Mouse (Mus musculus): ENCODE data around the gene Grik5.
"Not testable (repeated sequence)": the region's sequence is repeated elsewhere in the genome, so short reads cannot be mapped to it uniquely, and the experiment has no call there.

Gene Grik5

GRCm38 (mm10) chr7:25080431-25080830 is 8.3 kb upstream of the Grik5 start:
- in situ Hi-C loops (cut with MboI, MseI), result no loop called here

GRCm38 (mm10) chr7:25079496-25080026 is 7.4 kb upstream of the Grik5 start:
- in situ Hi-C loops (cut with MboI, MseI), result loop anchor here (10.0 kb wide), 1 partner anchor 695 kb away; no protein-coding TSS in a partner anchor

- in situ Hi-C loops (cut with MboI, MseI), result loop anchor here (10.0 kb wide), 1 partner anchor 693 kb away; no protein-coding TSS in a partner anchor
Observed at GRCm38 (mm10) chr7:25077414-25077755, 5.2 kb upstream of the Grik5 start.

GRCm38 (mm10) chr7:25076663-25077413 is 4.7 kb upstream of the Grik5 start:
- in situ Hi-C loops (cut with MboI, MseI), result loop anchor here (10.0 kb wide), 1 partner anchor 692 kb away; no protein-coding TSS in a partner anchor

- in situ Hi-C loops (cut with MboI, MseI), result loop anchor here (10.0 kb wide), 1 partner anchor 691 kb away; no protein-coding TSS in a partner anchor
Observed at GRCm38 (mm10) chr7:25076296-25076662, 4.1 kb upstream of the Grik5 start.

- in situ Hi-C loops (cut with MboI, MseI), result loop anchor here (10.0 kb wide), 1 partner anchor 689 kb away; no protein-coding TSS in a partner anchor
Observed at GRCm38 (mm10) chr7:25073924-25074323, 1.8 kb upstream of the Grik5 start.

GRCm38 (mm10) chr7:25072716-25073390 is 707 bp upstream of the Grik5 start:
- in situ Hi-C loops (cut with MboI, MseI), result loop anchor here (10.0 kb wide), 1 partner anchor 688 kb away; no protein-coding TSS in a partner anchor

GRCm38 (mm10) chr7:25068724-25069123 is 3.4 kb downstream of the Grik5 start:
- in situ Hi-C loops (cut with MboI, MseI), result no loop called here

- in situ Hi-C loops (cut with MboI, MseI), result no loop called here
Observed at GRCm38 (mm10) chr7:25067909-25068656, 4.1 kb downstream of the Grik5 start.

DNA sequence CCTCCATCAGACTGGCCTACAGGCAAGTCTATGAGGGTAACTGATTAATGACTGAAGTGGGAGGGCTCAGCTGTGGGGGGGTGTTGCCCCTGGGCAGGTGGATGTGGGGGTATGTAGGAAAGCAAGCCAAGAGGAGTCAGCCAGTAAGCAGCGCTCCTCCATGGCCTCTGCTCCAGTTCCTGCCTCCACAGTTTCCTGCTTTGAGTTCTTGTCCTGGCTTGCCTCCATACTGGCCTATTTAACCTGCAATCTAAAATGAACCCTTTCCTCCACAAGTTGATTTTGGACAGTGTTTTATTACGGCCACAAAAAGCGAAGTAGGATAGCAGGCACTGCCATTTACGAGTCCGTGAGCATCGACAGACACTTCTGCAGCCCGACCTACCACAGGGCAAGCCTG is 4.8 kb downstream of the Grik5 start:
- in situ Hi-C loops (cut with MboI, MseI), result no loop called here

GRCm38 (mm10) chr7:25063900-25064299 is 8.2 kb downstream of the Grik5 start:
- in situ Hi-C loops (cut with MboI, MseI), result no loop called here

- in situ Hi-C loops (cut with MboI, MseI), result no loop called here
Observed at GRCm38 (mm10) chr7:25063346-25063745, 8.8 kb downstream of the Grik5 start.

- in situ Hi-C loops (cut with MboI, MseI), result no loop called here
Observed at GRCm38 (mm10) chr7:25058836-25059235, 13.3 kb downstream of the Grik5 start.

- in situ Hi-C loops (cut with MboI, MseI), result no loop called here
Observed at GRCm38 (mm10) chr7:25058394-25058793, 13.8 kb downstream of the Grik5 start.

DNA sequence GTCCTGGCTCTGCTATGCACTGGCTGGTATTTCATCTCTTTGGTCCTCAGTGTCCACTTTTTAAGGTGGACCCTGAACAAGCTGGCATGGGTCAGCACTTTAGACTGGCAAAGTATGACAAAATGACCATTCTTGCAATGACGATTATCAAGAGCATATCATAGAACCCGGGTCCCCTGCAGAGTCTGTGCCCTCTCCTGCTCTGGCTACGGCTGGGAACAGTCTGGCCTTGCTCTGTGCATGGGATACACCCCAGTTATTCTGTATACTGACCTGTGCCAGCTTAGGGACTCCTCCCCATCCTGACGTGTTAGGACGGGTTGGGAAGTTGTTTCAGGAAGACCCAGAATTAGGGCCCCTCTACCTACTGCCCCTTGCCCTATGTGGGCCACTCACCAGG is 14.3 kb downstream of the Grik5 start:
- in situ Hi-C loops (cut with MboI, MseI), result no loop called here

DNA sequence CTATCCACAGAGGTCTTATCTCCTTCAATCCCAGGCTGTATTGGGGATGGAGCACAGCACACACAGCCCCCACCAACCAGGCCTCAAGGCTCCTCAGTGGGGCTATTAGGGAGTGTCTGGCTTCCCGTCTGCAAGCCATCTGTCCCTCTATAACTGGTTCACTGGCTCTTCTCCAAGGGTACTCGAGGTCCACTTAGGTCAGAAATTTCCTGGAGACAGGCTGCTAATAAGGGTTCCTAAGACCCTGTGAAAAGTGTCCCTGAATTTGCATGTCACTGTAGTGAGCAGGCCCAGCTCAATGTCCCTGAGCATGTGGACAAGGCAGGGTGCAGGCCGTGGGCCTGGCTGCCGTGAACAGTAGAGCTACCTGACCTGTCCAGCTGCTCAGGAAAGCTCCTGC is 15.2 kb downstream of the Grik5 start:
- in situ Hi-C loops (cut with MboI, MseI), result no loop called here

DNA sequence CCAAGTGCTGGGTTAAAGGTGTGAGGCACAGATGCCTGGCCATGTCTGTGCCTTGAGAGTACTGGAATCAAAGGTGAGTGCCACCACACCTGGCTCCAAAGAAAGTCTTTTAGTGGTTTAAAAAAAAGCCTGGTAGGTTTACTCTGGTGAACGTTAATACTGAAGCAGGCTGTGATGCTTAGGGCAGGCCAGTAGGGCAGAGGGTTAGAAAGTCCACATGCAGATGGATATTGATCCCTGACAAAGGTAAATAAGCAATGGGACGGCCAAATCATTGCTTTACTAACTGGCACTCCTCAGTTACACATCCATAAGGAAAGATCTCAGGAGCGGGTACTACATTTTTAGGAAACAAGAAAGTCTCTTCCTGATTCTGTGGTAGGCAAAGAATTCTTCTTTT is 19.6 kb downstream of the Grik5 start:
- in situ Hi-C loops (cut with MboI, MseI), result no loop called here

- in situ Hi-C loops (cut with MboI, MseI), result no loop called here
Observed at GRCm38 (mm10) chr7:25049295-25049930, 22.7 kb downstream of the Grik5 start.

DNA sequence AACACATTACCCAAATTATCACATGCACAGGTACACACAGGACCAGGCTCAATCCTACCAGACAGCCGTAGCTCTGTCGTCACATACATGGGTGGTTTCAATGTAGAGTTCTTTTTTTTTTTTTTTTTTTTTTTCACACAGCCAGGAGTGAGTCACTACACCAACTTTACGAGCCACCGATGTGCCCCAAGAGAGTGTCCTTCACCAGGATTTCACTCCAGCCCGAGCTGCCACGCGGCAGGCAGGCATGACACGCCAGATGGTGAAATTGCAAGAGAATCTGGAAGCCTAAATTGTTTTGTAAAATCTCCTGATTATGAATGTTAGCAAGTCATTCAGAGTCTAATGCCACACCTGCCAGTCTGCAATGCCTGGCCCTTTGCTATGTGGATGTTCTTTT is 24.8 kb downstream of the Grik5 start:
- in situ Hi-C loops (cut with MboI, MseI), result no loop called here

DNA sequence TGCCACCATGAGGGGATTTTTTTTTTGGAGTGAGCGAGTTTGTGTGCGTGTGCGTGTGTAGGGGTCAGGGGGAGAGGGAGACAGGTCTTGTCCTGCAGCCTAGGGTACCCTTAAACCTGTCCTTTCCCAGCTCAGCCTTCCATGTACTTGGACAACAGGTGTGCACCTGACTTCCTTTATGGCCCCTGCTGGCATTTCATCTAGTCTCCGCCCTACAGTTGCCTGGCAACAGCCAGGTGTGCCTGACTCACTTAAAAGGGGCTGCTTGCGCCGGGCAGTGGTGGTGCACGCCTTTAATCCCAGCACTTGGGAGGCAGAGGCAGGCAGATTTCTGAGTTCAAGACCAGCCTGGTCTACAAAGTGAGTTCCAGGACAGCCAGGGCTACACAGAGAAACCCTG is 27.5 kb downstream of the Grik5 start:
- in situ Hi-C loops (cut with MboI, MseI), result not testable (repeated sequence)

GRCm38 (mm10) chr7:25041921-25042320 is 30.2 kb downstream of the Grik5 start:
- in situ Hi-C loops (cut with MboI, MseI), result no loop called here

- in situ Hi-C loops (cut with MboI, MseI), result no loop called here
Observed at GRCm38 (mm10) chr7:25035916-25036315, 36.2 kb downstream of the Grik5 start.
